Mouse (Mus musculus) stomach, postnatal 0 days (tissue): ENCODE results near the gene 4931428F04Rik. TPM values are rescaled to one million over a fixed set of nuclear protein-coding genes. Genes with fewer than 3 reads are reported as not detected.

Source experiments
- ATAC-seq: fragments of 200-750 bp; cut with Nextera tagmentation; 2 replicates; pipeline ENCODE4 v1.8.0; 2017; ENCODE audit not compliant: low FRiP score, low TSS enrichment
- DNase-seq: peaks from one replicate; pipeline ENCODE4 v3.0.0-alpha.2; 2016; ENCODE audit warnings: low spot score
- H3K27ac ChIP-seq: fragments of 300-500 bp; sonication (generic); replicated peaks from 2 replicates; pipeline ENCODE4 v1.5.1; 2014; ENCODE audit warnings: mild to moderate bottlenecking, control low read depth
- H3K27me3 ChIP-seq: fragments of 300-500 bp; sonication (generic); 2 replicates; pipeline ENCODE4 v1.6.1; 2014; ENCODE audit warnings: low read length; ENCODE audit not compliant: control insufficient read depth, insufficient read depth
- H3K36me3 ChIP-seq: fragments of 300-500 bp; sonication (generic); 2 replicates; pipeline ENCODE4 v1.6.1; 2014; ENCODE audit warnings: low read length, mixed read lengths; ENCODE audit not compliant: control insufficient read depth, insufficient read depth
- H3K4me1 ChIP-seq: fragments of 300-500 bp; sonication (generic); replicated peaks from 2 replicates; pipeline ENCODE4 v1.6.1; 2014; ENCODE audit warnings: antibody characterized with exemption; ENCODE audit not compliant: control insufficient read depth, insufficient read depth
- H3K4me2 ChIP-seq: fragments of 300-500 bp; sonication (generic); replicated peaks from 2 replicates; pipeline ENCODE4 v1.6.1; 2014; ENCODE audit warnings: low read depth, mild to moderate bottlenecking, control low read depth, moderate library complexity
- H3K4me3 ChIP-seq: fragments of 300-500 bp; sonication (generic); 2 replicates; pipeline ENCODE4 v1.5.1; 2014; ENCODE audit warnings: low read depth, low read length, control low read depth
- H3K9ac ChIP-seq: fragments of 300-500 bp; sonication (generic); 2 replicates; pipeline ENCODE4 v1.6.1; 2014; ENCODE audit warnings: mild to moderate bottlenecking, low read length, control low read depth, mixed read lengths
- H3K9me3 ChIP-seq: fragments of 300-500 bp; sonication (generic); 2 replicates; pipeline ENCODE4 v1.6.1; 2016; ENCODE audit warnings: low read length; ENCODE audit not compliant: control insufficient read depth
- CTCF ChIP-seq: IDR thresholded peaks from 2 replicates; pipeline ENCODE4 v1.5.1; 2016; ENCODE audit warnings: antibody characterized with exemption, low read depth, mild to moderate bottlenecking, moderate library complexity
- EP300 ChIP-seq: optimal IDR thresholded peaks from 2 replicates; pipeline ENCODE3; 2016; ENCODE audit warnings: antibody characterized with exemption
- WGBS: fragments of 180-500 bp; shearing (Covaris S2); extraction: QIAGEN DNeasy Blood & Tissue Kit; methylation state at CpG from one replicate; pipeline ENCODE4 v1.1.7; 2014; 5-methylcytosine and 5-hydroxymethylcytosine counted together
- polyA plus RNA-seq: library from polyadenylated mRNA; unstranded; fragments of >200 nt; fragmentation: Nextera tagmentation; extraction: Ambion mirVana; gene quantifications from 2 replicates; pipeline ENCODE4 v1.2.1, GENCODE M21; 2015

Gene 4931428F04Rik
- polyA plus RNA-seq, 1 experiment from 2014 or later: 1.9 TPM

GRCm38 (mm10) chr8:105280567-105280966, 9.1 kb downstream of the 4931428F04Rik start:
- Histone ChIP-seq H3K4me3 (no peak overlapping the region), H3K4me1 (no peaks in the 10 kb centered on the region; the same call in 1 of the 2 replicates), H3K9ac (no peak overlapping the region), H3K27me3 (no peaks in the 10 kb centered on the region), H3K4me2 (no peak overlapping the region), H3K9me3 (no peaks in the 10 kb centered on the region), H3K36me3 (no peaks in the 10 kb centered on the region), H3K27ac (no peak overlapping the region)
- 68% methylated on average over 3 of the region's 3 CpGs for WGBS
- DNase-seq: no peak
- ATAC-seq: no peak
- TF ChIP-seq EP300: no peak
- no peak for TF ChIP-seq CTCF

- 3% methylated on average over 27 of the region's 28 CpGs for WGBS
- H3K9ac ChIP-seq: no peak overlapping the region
Observed at GRCm38 (mm10) chr8:105278911-105279334, 10.7 kb downstream of the 4931428F04Rik start.

GRCm38 (mm10) chr8:105276292-105277120, 13.2 kb downstream of the 4931428F04Rik start:
- no peaks in the 10 kb centered on the region for H3K9me3 ChIP-seq
- ATAC-seq (0 out of 2 replicates have a peak, but pooled peaks have one; percentile 28), DNase-seq (peak; percentile 70)
- no peaks in the 10 kb centered on the region for H3K36me3 ChIP-seq
- no peak overlapping the region for H3K27ac ChIP-seq
- peak overlapping the region; percentile 67 for H3K4me2 ChIP-seq
- H3K9ac ChIP-seq: peak overlapping the region; percentile 41
- no peak for TF ChIP-seq CTCF
- TF ChIP-seq EP300: no peak
- peak overlapping the region; percentile 40 for H3K4me3 ChIP-seq
- H3K4me1 ChIP-seq: no peaks in the 10 kb centered on the region; the same call in 1 of the 2 replicates
- 5% methylated on average over 30 of the region's 30 CpGs for WGBS
- H3K27me3 ChIP-seq: 0 out of 2 replicates have a peak, but pooled peaks cover 2% of the 10 kb centered on the region

More at GRCm38 (mm10) chr8:105278911-105279334, 10.7 kb downstream of the 4931428F04Rik start:
- Histone ChIP-seq H3K27me3 (no peaks in the 10 kb centered on the region), H3K36me3 (no peaks in the 10 kb centered on the region), H3K4me2 (peak overlapping the region; percentile 48), H3K4me3 (peak overlapping the region; percentile 12; the same call in 1 of the 2 replicates), H3K9me3 (no peaks in the 10 kb centered on the region), H3K27ac (no peak overlapping the region), H3K4me1 (no peaks in the 10 kb centered on the region; the same call in 1 of the 2 replicates)
- ATAC-seq (peak; percentile 89), DNase-seq (peak; percentile 93)
- TF ChIP-seq CTCF: peak; percentile 66
- no peak for TF ChIP-seq EP300

GRCm38 (mm10) chr8:105275840-105276239, 13.8 kb downstream of the 4931428F04Rik start, which contains the start of gene Nol3:
Gene Nol3 (plus strand): TSS chr8:105276140.
- Histone ChIP-seq H3K27ac (no peak within 1 kb of the TSS), H3K9ac (peak within 1 kb of the TSS; percentile 41), H3K4me3 (peak within 1 kb of the TSS; percentile 40), H3K36me3 (no peaks in the 10 kb centered on the region), H3K4me2 (peak within 1 kb of the TSS; percentile 67), H3K27me3 (peaks cover 2% of the 10 kb centered on the region; the same call in 1 of the 2 replicates), H3K4me1 (no peaks in the 10 kb centered on the region; the same call in 1 of the 2 replicates), H3K9me3 (no peaks in the 10 kb centered on the region)
- DNase-seq (no peak), ATAC-seq (no peak)
- TF ChIP-seq CTCF (no peak), EP300 (no peak)
- whole genome bisulfite sequencing: 7% methylated on average over 10 of the region's 10 CpGs

- no peak for ATAC-seq
- TF ChIP-seq EP300 (no peak), CTCF (no peak)
- H3K27me3 ChIP-seq: peaks cover 2% of the 10 kb centered on the region; the same call in 1 of the 2 replicates
Observed at GRCm38 (mm10) chr8:105275387-105275786, 14.3 kb downstream of the 4931428F04Rik start.

More at GRCm38 (mm10) chr8:105275387-105275786, 14.3 kb downstream of the 4931428F04Rik start:
- peak overlapping the region; percentile 40; the same call in 1 of the 2 replicates for H3K4me3 ChIP-seq
- WGBS: 16% methylated on average over 11 of the region's 11 CpGs
- no peaks in the 10 kb centered on the region; the same call in 1 of the 2 replicates for H3K4me1 ChIP-seq
- H3K9me3 ChIP-seq: no peaks in the 10 kb centered on the region
- no peak overlapping the region for H3K27ac ChIP-seq
- no peak for DNase-seq
- H3K4me2 ChIP-seq: peak overlapping the region; percentile 67; the same call in 1 of the 2 replicates
- no peaks in the 10 kb centered on the region for H3K36me3 ChIP-seq
- H3K9ac ChIP-seq: no peak overlapping the region
